25 mouse cellular contexts compared by ENCODE assay signal in the genomic region with DNA sequence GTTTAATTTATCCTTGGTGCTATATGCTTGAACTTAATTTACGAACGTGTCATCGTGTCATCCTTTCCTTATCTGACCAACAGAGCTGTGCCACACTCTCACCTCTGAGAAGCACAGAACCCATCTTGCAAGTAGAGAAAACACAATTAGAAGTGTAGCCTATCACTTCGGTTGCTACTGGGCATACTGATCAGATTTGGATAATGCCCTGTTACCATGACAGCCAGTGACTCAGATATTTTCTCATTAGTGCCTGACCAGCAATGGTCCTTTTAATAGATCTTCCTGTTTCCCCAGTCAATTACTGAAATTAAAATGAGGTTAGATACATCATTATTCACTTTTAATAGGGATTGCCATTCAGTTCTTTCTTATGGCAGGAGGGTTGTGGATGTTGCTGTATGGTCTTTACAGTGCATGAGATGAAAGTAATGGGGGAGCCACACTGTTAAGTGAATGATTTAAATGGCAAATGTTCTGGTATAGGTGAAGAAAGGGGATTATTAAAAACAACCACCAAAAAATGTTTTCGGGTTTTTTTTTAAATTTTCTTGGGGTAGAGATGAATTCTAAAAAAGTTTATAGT.
DNase-seq lines count a peak whose midpoint lies in the region; ATAC-seq lines count a peak whose summit lies in the region.
"Had no signal": no experiment of that assay in that cellular context is flagged by ENCODE, and none has a peak within 500 bp of the region (broad histone marks: within the 10 kb centered on the region; RNA-seq: fewer than 3 reads in every experiment).

No protein-coding gene starts in this region.

- DNase-seq in forebrain, embryonic 11.5 days (ENCODE audit: low spot score) = no peak
- DNase-seq in forebrain, embryonic 10.5 days (ENCODE audit: extremely low spot score, low spot score) = no peak
- no peak for DNase-seq in midbrain, embryonic 11.5 days (ENCODE audit: low spot score, missing footprints)
- DNase-seq in embryo, embryonic 11 days = peak; percentile 7
- peak; percentile 39 for DNase-seq in midbrain, embryonic 14.5 days
- DNase-seq in urinary bladder, postnatal 4 days (ENCODE audit: low spot score in 2 of 2) = no peak
- no peak for DNase-seq in left cerebral cortex, postnatal 10 days (ENCODE audit: extremely low spot score in 1 of 2, low spot score in 2 of 2)
- DNase-seq: adrenal gland, postnatal 10 days; cerebellum, postnatal 10 days; gastrocnemius, postnatal 10 days; heart, adult 2 months; heart, postnatal 4 days; kidney, postnatal 4 days; lung, adult 2 months; thymus, postnatal 25 days had no signal

- H3K9me3 ChIP-seq in forebrain, embryonic 11.5 days (ENCODE audit: control insufficient read depth, low read length) = no peaks in the 10 kb centered on the region
- no peaks in the 10 kb centered on the region for H3K9me3 ChIP-seq in forebrain, embryonic 10.5 days
- H3K9me3 ChIP-seq in midbrain, embryonic 11.5 days (ENCODE audit: control insufficient read depth, low read length) = no peaks in the 10 kb centered on the region
- H3K9me3 ChIP-seq in midbrain, embryonic 15.5 days = no peaks in the 10 kb centered on the region
- H3K9me3 ChIP-seq in midbrain, embryonic 14.5 days (ENCODE audit: control insufficient read depth, low read length) = no peaks in the 10 kb centered on the region
- H3K9me3 ChIP-seq: heart, embryonic 15.5 days; intestine, embryonic 15.5 days; kidney, embryonic 15.5 days; limb, embryonic 12.5 days; liver, embryonic 12.5 days; megakaryocyte, embryonic 14.5 days had no signal

- WGBS in forebrain, embryonic 11.5 days = 61% methylated on average over 5 of the region's 5 CpGs
- 84% methylated on average over 5 of the region's 5 CpGs for WGBS in forebrain, embryonic 10.5 days
- WGBS in midbrain, embryonic 11.5 days = 76% methylated on average over 5 of the region's 5 CpGs
- WGBS in midbrain, embryonic 15.5 days = 54% methylated on average over 5 of the region's 5 CpGs
- WGBS in midbrain, embryonic 14.5 days = 64% methylated on average over 5 of the region's 5 CpGs

- H3K4me2 ChIP-seq in forebrain, embryonic 11.5 days (ENCODE audit: low read depth, low read length, severe bottlenecking) = no peak overlapping the region
- no peak overlapping the region for H3K4me2 ChIP-seq in midbrain, embryonic 11.5 days
- no peak overlapping the region for H3K4me2 ChIP-seq in midbrain, embryonic 15.5 days
- H3K4me2 ChIP-seq in midbrain, embryonic 14.5 days (ENCODE audit: low read length) = no peak overlapping the region
- H3K4me2 ChIP-seq: heart, embryonic 15.5 days; intestine, embryonic 15.5 days; kidney, embryonic 15.5 days; limb, embryonic 12.5 days; liver, embryonic 12.5 days had no signal

- no peak overlapping the region for H3K9ac ChIP-seq in forebrain, embryonic 11.5 days (ENCODE audit: low read length)
- no peak overlapping the region for H3K9ac ChIP-seq in midbrain, embryonic 11.5 days (ENCODE audit: low read length)
- no peak overlapping the region for H3K9ac ChIP-seq in midbrain, embryonic 15.5 days
- H3K9ac ChIP-seq in midbrain, embryonic 14.5 days (replicated peaks; ENCODE audit: low read length) = no peak overlapping the region
- H3K9ac ChIP-seq: heart, embryonic 15.5 days; intestine, embryonic 15.5 days; kidney, embryonic 15.5 days; limb, embryonic 12.5 days; liver, embryonic 12.5 days had no signal

- H3K4me1 ChIP-seq in forebrain, embryonic 11.5 days (replicated peaks; ENCODE audit: control insufficient read depth, insufficient read depth, low read length) = no peaks in the 10 kb centered on the region; the same call in 1 of the 2 replicates
- peaks cover 15% of the 10 kb centered on the region for H3K4me1 ChIP-seq in forebrain, embryonic 10.5 days
- H3K4me1 ChIP-seq in midbrain, embryonic 11.5 days (ENCODE audit: control insufficient read depth, insufficient read depth, low read length) = no peaks in the 10 kb centered on the region
- H3K4me1 ChIP-seq in midbrain, embryonic 15.5 days = peaks cover 5% of the 10 kb centered on the region; the same call in 1 of the 2 replicates
- H3K4me1 ChIP-seq in midbrain, embryonic 14.5 days (ENCODE audit: control insufficient read depth, insufficient read depth, low read length) = 0 out of 2 replicates have a peak, but pooled peaks cover 2% of the 10 kb centered on the region
- H3K4me1 ChIP-seq: heart, embryonic 15.5 days; intestine, embryonic 15.5 days; kidney, embryonic 15.5 days; limb, embryonic 12.5 days; liver, embryonic 12.5 days; megakaryocyte, embryonic 14.5 days had no signal

- H3K4me3 ChIP-seq in forebrain, embryonic 11.5 days (ENCODE audit: low read depth, low read length) = no peak overlapping the region
- no peak overlapping the region for H3K4me3 ChIP-seq in forebrain, embryonic 10.5 days
- no peak overlapping the region for H3K4me3 ChIP-seq in midbrain, embryonic 11.5 days (ENCODE audit: low read depth, low read length)
- H3K4me3 ChIP-seq in midbrain, embryonic 15.5 days = no peak overlapping the region
- H3K4me3 ChIP-seq in midbrain, embryonic 14.5 days (replicated peaks; ENCODE audit: low read depth, low read length) = no peak overlapping the region
- H3K4me3 ChIP-seq: heart, adult 2 months; heart, embryonic 15.5 days; intestine, embryonic 15.5 days; kidney, embryonic 15.5 days; limb, embryonic 12.5 days; liver, embryonic 12.5 days; megakaryocyte, embryonic 14.5 days; myocyte had no signal

- intact Hi-C loops in left cerebral cortex, postnatal 10 days (cut with DNase I) = no loop called here

- H3K27ac ChIP-seq in forebrain, embryonic 11.5 days (ENCODE audit: low read depth, low read length) = no peak overlapping the region
- H3K27ac ChIP-seq in forebrain, embryonic 10.5 days = no peak overlapping the region
- H3K27ac ChIP-seq in midbrain, embryonic 11.5 days (ENCODE audit: low read depth, low read length) = no peak overlapping the region
- H3K27ac ChIP-seq in midbrain, embryonic 15.5 days = no peak overlapping the region
- no peak overlapping the region for H3K27ac ChIP-seq in midbrain, embryonic 14.5 days (replicated peaks; ENCODE audit: low read depth, low read length)
- H3K27ac ChIP-seq: heart, adult 2 months; heart, embryonic 15.5 days; intestine, embryonic 15.5 days; kidney, embryonic 15.5 days; limb, embryonic 12.5 days; liver, embryonic 12.5 days had no signal

- H3K36me3 ChIP-seq in forebrain, embryonic 11.5 days (ENCODE audit: control insufficient read depth, insufficient read depth, low read length) = no peaks in the 10 kb centered on the region
- no peaks in the 10 kb centered on the region for H3K36me3 ChIP-seq in forebrain, embryonic 10.5 days (replicated peaks)
- H3K36me3 ChIP-seq in midbrain, embryonic 11.5 days (ENCODE audit: control insufficient read depth, insufficient read depth, low read length) = no peaks in the 10 kb centered on the region
- H3K36me3 ChIP-seq in midbrain, embryonic 15.5 days (replicated peaks) = no peaks in the 10 kb centered on the region
- no peaks in the 10 kb centered on the region for H3K36me3 ChIP-seq in midbrain, embryonic 14.5 days (ENCODE audit: control insufficient read depth, insufficient read depth, low read length)
- H3K36me3 ChIP-seq: heart, embryonic 15.5 days; intestine, embryonic 15.5 days; kidney, embryonic 15.5 days; limb, embryonic 12.5 days; liver, embryonic 12.5 days had no signal

- H3K27me3 ChIP-seq in forebrain, embryonic 11.5 days (ENCODE audit: control insufficient read depth, insufficient read depth, low read length) = no peaks in the 10 kb centered on the region
- H3K27me3 ChIP-seq in forebrain, embryonic 10.5 days (ENCODE audit: poor library complexity, severe bottlenecking) = no peaks in the 10 kb centered on the region
- H3K27me3 ChIP-seq in midbrain, embryonic 11.5 days (ENCODE audit: control insufficient read depth, insufficient read depth, low read length) = no peaks in the 10 kb centered on the region
- no peaks in the 10 kb centered on the region for H3K27me3 ChIP-seq in midbrain, embryonic 15.5 days (replicated peaks)
- H3K27me3 ChIP-seq in midbrain, embryonic 14.5 days (ENCODE audit: control insufficient read depth, insufficient read depth, low read length) = no peaks in the 10 kb centered on the region
- H3K27me3 ChIP-seq: heart, embryonic 15.5 days; intestine, embryonic 15.5 days; kidney, embryonic 15.5 days; limb, embryonic 12.5 days; liver, embryonic 12.5 days; megakaryocyte, embryonic 14.5 days had no signal

- peak; percentile 93 for ATAC-seq in forebrain, embryonic 11.5 days (replicated peaks; ENCODE audit: low FRiP score)
- ATAC-seq in midbrain, embryonic 11.5 days (ENCODE audit: low FRiP score) = peak; percentile 80; the same call in 1 of the 2 replicates
- no peak; the same call in 1 of the 2 replicates for ATAC-seq in midbrain, embryonic 15.5 days (replicated peaks)
- no peak for ATAC-seq in midbrain, embryonic 14.5 days (ENCODE audit: low FRiP score, low TSS enrichment)
- ATAC-seq: activated CD4-positive, CD25-positive, alpha-beta regulatory T cell, adult 4 months; CD4-positive, CD25-positive, alpha-beta regulatory T cell, adult 4 months; intestine, embryonic 15.5 days; liver, embryonic 12.5 days had no signal

Comparison
In these comparisons a context has a peak if more than half of its experiments do, and no peak if none do; other contexts are left out.
1. ATAC-seq: peak in forebrain, embryonic 11.5 days (single experiment) and midbrain, embryonic 11.5 days (single experiment); none in midbrain, embryonic 15.5 days (single experiment) and midbrain, embryonic 14.5 days (single experiment).
2. DNase-seq: peak in embryo, embryonic 11 days (single experiment) and midbrain, embryonic 14.5 days (single experiment); none in forebrain, embryonic 11.5 days (single experiment), forebrain, embryonic 10.5 days (single experiment), midbrain, embryonic 11.5 days (single experiment), urinary bladder, postnatal 4 days (0 of 2) and left cerebral cortex, postnatal 10 days (0 of 2).